Mouse (Mus musculus) kidney, embryonic 16.5 days (tissue): Measurements from ENCODE around the gene Cbr2. TPM values are rescaled to one million over a fixed set of nuclear protein-coding genes. Genes with fewer than 3 reads are reported as not detected.

Experiments used
- ATAC-seq: fragments of 200-750 bp; cut with Nextera tagmentation; 2 replicates; pipeline ENCODE4 v1.8.0; 2017; ENCODE audit warnings: moderate TSS enrichment; ENCODE audit not compliant: low FRiP score, low TSS enrichment
- H3K27ac ChIP-seq: fragments of 300-500 bp; sonication (generic); 2 replicates; pipeline ENCODE4 v1.5.1; 2014; ENCODE audit warnings: low read length
- H3K27me3 ChIP-seq: fragments of 300-500 bp; sonication (generic); 2 replicates; pipeline ENCODE4 v1.6.1; 2014; ENCODE audit warnings: low read length, control low read depth, mixed read lengths; ENCODE audit not compliant: insufficient read depth
- H3K36me3 ChIP-seq: fragments of 300-500 bp; sonication (generic); 2 replicates; pipeline ENCODE4 v1.6.1; 2014; ENCODE audit warnings: low read length, control low read depth, mixed read lengths; ENCODE audit not compliant: insufficient read depth
- H3K4me1 ChIP-seq: fragments of 300-500 bp; sonication (generic); 2 replicates; pipeline ENCODE4 v1.6.1; 2014; ENCODE audit warnings: low read length, control low read depth, mixed read lengths; ENCODE audit not compliant: insufficient read depth
- H3K4me2 ChIP-seq: fragments of 300-500 bp; sonication (generic); replicated peaks from 2 replicates; pipeline ENCODE4 v1.6.1; 2014; ENCODE audit warnings: low read depth, low read length
- H3K4me3 ChIP-seq: fragments of 300-500 bp; sonication (generic); 2 replicates; pipeline ENCODE4 v1.5.1; 2014; ENCODE audit warnings: mild to moderate bottlenecking, low read length
- H3K9ac ChIP-seq: fragments of 300-500 bp; sonication (generic); replicated peaks from 2 replicates; pipeline ENCODE4 v1.6.1; 2014; ENCODE audit warnings: low read length
- H3K9me3 ChIP-seq: fragments of 300-500 bp; sonication (generic); 2 replicates; pipeline ENCODE4 v1.6.1; 2016; ENCODE audit warnings: low read length, control low read depth
- WGBS: fragments of 180-500 bp; shearing (Covaris S2); extraction: QIAGEN DNeasy Blood & Tissue Kit; methylation state at CpG from one replicate; pipeline ENCODE4 v1.1.7; 2014; 5-methylcytosine and 5-hydroxymethylcytosine counted together
- polyA plus RNA-seq: library from polyadenylated mRNA; unstranded; fragments of >200 nt; fragmentation: Nextera tagmentation; extraction: Ambion mirVana; gene quantifications from 2 replicates; pipeline ENCODE4 v1.2.1, GENCODE M21; 2015

Cbr2 gene
- polyA plus RNA-seq, 1 experiment from 2014 or later, result 4.3 TPM

DNA sequence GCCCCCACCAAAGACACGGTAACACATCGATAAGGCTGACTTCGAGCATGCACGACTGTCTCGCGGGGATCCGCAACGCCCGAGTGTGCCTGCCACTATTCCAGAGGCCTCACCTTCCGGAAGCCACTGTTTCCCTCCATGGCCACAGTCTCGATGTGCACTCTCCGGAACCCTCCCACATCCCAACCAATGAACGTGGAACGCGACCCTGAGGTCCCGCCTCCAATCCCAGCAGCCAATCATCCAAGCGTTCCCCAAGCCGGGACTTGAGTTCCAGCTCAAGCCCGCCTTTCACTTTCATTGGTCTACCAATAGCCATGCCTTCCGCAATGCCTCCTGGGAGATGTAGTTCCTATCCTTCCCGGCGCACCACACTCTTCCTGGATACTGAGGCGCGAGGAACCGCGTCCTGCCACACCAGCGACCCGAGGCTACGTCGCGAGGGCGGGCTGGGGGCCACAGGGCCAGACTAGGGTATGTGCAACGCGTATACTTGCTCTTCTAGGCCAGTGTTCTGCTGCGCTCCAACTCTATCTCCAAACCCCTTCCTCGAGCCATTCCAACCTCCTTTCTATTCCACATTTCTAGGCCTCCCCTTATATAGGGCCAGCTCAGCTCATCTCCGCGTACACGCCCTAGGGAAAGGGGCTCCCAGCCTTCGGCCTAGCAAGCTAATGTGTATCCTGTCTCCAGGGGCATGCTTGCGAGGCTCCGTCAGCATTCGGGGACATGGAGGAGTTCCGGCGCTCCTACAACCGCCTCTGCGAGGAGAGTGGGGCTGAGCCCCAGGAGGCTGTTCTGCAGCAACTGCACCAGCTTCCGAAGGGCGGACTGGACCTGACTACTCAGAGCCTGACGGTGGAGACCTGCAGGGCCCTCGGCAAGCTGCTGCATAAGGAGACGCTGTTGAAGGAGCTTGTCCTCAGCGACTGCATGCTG is 18.1 kb downstream of the Cbr2 start, which contains the start of the genes Cenpx and Lrrc45:
Cenpx (minus strand) TSS at position 159 of the 939 bp plus-strand sequence.
Lrrc45 (plus strand) TSS at position 346 of the 939 bp plus-strand sequence.
- Histone ChIP-seq H3K4me1 (peaks cover 27% of the 10 kb centered on the region), H3K36me3 (peaks cover 29% of the 10 kb centered on the region), H3K9ac (peak within 1 kb of the TSS; percentile 82), H3K27ac (peak within 1 kb of the TSS; percentile 90), H3K4me2 (peak within 1 kb of the TSS; percentile 99), H3K27me3 (no peaks in the 10 kb centered on the region), H3K4me3 (peak within 1 kb of the TSS; percentile 70), H3K9me3 (no peaks in the 10 kb centered on the region)
- peak; percentile 96 for ATAC-seq
- WGBS, result under 1% methylated on average over 53 of the region's 53 CpGs

DNA sequence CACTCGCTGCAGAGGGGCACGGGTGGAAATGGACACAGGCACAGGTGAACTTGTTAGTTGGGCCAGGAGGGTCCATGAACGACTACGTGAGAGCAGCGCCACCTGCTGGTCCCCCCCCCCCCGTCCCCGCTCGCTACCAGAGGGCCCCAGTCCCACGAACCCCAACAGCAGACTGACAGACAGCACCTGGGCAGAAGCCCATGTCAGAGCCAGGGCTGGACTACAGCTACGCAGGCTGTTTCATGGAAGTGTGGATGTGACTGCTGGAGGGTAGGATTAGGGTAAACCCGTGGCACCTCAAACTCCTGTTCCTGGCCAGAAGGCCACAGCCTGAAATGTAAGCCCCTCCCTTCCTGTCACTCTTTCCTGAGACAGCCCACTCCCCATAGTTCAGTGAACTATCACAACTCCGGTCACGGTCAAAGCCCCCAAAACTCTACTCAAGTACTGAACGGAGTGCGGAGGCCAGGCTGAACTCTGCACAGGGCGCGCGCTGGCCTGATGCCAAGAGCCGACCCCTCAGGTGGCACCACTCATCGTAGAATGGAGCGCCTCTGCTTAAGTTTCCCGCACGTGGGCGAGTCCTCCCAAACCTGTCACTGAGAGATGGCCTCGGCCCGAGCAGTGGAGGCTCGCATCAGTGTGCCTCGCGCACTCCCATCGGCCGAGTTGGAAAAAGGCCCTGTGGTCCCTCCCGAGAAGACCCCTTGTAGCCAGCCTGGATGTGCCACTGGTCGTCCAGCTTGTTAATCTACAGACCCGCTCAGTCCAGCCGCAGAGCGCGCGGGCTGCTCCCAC is 18.9 kb downstream of the Cbr2 start:
- WGBS, result under 1% methylated on average over 38 of the region's 38 CpGs
- peak overlapping the region; percentile 90 for H3K27ac ChIP-seq
- H3K4me1 ChIP-seq, result peaks cover 33% of the 10 kb centered on the region
- no peaks in the 10 kb centered on the region for H3K27me3 ChIP-seq
- peak overlapping the region; percentile 70 for H3K4me3 ChIP-seq
- H3K36me3 ChIP-seq, result peaks cover 20% of the 10 kb centered on the region
- peak overlapping the region; percentile 99 for H3K4me2 ChIP-seq
- H3K9ac ChIP-seq, result peak overlapping the region; percentile 74
- ATAC-seq, result peak; percentile 55
- no peaks in the 10 kb centered on the region for H3K9me3 ChIP-seq

DNA sequence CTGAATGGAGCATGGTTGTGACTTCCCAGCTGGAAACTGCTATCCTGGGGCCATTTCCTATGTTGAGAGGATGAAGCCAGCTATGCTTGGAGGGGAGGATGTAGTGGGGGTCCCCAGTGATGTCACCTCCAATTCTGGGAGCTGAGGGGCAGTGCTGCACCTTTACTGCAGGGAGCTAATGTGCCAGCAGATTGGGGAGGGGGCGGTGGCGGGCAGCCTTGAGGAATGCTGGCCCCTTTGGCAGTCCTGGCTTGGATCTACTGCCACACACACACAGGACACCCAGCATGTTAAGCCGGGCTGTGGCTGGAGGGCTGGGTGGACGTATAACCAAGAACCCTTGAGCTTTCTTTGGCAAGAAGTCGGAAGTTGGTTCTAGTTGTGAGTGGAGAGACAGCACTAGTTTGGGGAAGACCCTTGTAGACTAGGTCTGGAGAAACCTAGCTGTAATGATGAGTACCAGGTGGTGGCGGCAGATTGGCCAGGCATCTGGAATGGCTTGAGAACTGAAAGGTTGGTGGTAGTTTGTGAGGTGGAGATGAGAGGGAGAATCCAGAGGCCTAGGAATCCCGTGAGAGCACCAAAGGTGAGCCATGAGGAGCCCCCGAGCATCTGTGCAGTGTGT is 19.8 kb downstream of the Cbr2 start:
- no peak overlapping the region; the same call in 1 of the 2 replicates for H3K4me3 ChIP-seq
- H3K9ac ChIP-seq, result peak overlapping the region; percentile 74; the same call in 1 of the 2 replicates
- 52% methylated on average over 8 of the region's 8 CpGs for WGBS

DNA sequence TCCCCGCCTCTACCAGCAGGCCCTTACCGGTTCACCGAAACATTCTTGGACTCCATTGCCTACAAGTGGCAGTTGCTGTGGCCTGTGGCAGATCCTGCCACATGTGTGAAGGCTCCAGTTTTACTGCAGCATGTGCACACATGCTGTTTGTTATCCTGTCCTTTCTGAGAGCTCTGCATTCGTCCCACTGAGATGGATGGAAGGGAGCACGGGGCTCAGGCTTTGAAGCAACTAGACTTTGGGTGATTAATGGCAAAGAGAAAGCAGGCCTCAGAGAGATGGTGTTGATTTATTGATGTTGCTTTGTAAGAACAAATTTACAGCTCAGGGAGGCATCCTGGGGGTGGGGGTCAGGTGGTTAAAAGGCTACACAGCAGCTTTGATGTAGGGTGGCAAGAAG is 21.2 kb downstream of the Cbr2 start:
- 33% methylated on average over 5 of the region's 5 CpGs for WGBS
- no peak overlapping the region for H3K4me2 ChIP-seq
- peaks cover 8% of the 10 kb centered on the region for H3K36me3 ChIP-seq
- peaks cover 53% of the 10 kb centered on the region for H3K4me1 ChIP-seq
- H3K9me3 ChIP-seq, result no peaks in the 10 kb centered on the region
- no peak overlapping the region; the same call in 1 of the 2 replicates for H3K27ac ChIP-seq
- no peak overlapping the region for H3K4me3 ChIP-seq
- no peak for ATAC-seq
- H3K9ac ChIP-seq, result no peak overlapping the region; the same call in 1 of the 2 replicates
- H3K27me3 ChIP-seq, result no peaks in the 10 kb centered on the region

More for the DNA sequence above, 19.8 kb downstream of the Cbr2 start:
- peaks cover 41% of the 10 kb centered on the region for H3K4me1 ChIP-seq
- peaks cover 11% of the 10 kb centered on the region for H3K36me3 ChIP-seq
- ATAC-seq, result no peak
- no peaks in the 10 kb centered on the region for H3K27me3 ChIP-seq
- H3K27ac ChIP-seq, result no peak overlapping the region
- H3K4me2 ChIP-seq, result peak overlapping the region; percentile 99
- H3K9me3 ChIP-seq, result no peaks in the 10 kb centered on the region

DNA sequence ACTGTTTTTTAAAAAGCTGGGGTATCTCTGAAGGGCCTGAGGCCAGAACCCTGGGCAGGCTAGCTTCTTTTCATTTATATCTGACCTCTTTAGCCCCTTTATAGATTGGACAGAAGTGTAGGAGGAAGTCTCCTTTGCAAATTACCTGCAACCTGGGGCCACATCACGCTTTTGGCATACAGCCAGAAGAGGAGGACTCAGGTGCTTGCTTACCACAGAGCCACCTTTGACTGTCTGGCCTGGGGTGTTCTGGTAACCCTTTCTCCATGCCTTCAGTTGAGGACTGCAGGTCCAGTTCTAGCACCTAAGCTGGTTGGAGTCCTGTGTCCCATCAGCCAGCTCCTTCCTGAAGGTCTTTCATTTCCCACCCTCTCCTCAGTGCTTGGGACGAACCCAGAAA is 22.4 kb downstream of the Cbr2 start:
- Histone ChIP-seq H3K4me3 (no peak overlapping the region), H3K9me3 (no peaks in the 10 kb centered on the region), H3K4me2 (no peak overlapping the region), H3K4me1 (peaks cover 57% of the 10 kb centered on the region), H3K9ac (no peak overlapping the region), H3K27ac (no peak overlapping the region), H3K27me3 (no peaks in the 10 kb centered on the region), H3K36me3 (peaks cover 8% of the 10 kb centered on the region)
- ATAC-seq, result no peak
- WGBS, result 83% methylated on average over 2 of the region's 2 CpGs

DNA sequence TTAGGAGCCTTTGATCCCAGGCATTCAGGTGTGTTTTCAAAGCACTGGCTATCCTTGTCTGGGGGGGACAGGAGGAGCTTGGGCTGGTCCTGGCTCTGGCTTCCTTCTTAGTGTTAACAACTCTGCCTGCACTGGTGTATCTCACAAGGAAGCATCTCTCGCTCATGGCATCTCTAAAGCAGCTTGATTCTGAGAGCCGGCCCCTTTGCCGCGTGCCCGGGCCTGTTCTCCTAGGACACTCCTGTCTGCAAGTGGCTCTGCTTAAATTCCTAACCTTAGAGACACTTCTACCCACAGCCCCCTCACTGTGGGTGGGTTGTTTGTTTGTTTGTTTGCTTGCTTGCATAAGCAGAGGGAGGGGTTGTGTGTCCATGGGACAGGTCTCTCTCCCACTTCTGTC is 23.9 kb downstream of the Cbr2 start:
- 22% methylated on average over 5 of the region's 5 CpGs for WGBS
- Histone ChIP-seq H3K27me3 (no peaks in the 10 kb centered on the region), H3K4me3 (no peak overlapping the region), H3K4me1 (peaks cover 62% of the 10 kb centered on the region), H3K27ac (peak overlapping the region; percentile 36; the same call in 1 of the 2 replicates), H3K36me3 (peaks cover 8% of the 10 kb centered on the region), H3K9ac (no peak overlapping the region), H3K4me2 (no peak overlapping the region), H3K9me3 (no peaks in the 10 kb centered on the region)
- ATAC-seq, result no peak

DNA sequence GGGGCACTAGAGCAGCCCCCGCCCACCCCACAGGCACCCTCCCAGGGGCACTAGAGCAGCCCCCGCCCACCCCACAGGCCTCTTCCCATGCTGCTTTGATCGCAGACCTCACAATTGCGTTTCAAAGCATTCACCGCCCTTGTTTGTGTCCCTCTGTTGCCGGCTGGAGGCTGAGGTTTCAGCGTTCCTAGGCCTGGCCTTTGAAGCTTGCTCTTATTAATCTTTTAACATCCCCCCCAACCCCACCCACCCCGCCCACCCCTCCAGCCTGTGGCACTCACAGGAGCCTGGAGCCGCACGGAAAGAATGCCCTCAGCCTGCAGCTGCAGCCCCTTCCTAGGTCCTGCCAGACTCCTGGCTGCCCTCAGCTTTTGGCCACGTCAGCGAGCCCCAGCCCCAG is 24.7 kb downstream of the Cbr2 start:
- Histone ChIP-seq H3K9me3 (no peaks in the 10 kb centered on the region), H3K36me3 (peaks cover 8% of the 10 kb centered on the region), H3K4me2 (no peak overlapping the region), H3K27me3 (no peaks in the 10 kb centered on the region), H3K4me3 (no peak overlapping the region), H3K4me1 (peaks cover 54% of the 10 kb centered on the region), H3K9ac (0 out of 2 replicates have a peak overlapping the region, but pooled peaks have one; percentile 17), H3K27ac (peak overlapping the region; percentile 49)
- 10% methylated on average over 11 of the region's 12 CpGs for WGBS
- ATAC-seq, result no peak

DNA sequence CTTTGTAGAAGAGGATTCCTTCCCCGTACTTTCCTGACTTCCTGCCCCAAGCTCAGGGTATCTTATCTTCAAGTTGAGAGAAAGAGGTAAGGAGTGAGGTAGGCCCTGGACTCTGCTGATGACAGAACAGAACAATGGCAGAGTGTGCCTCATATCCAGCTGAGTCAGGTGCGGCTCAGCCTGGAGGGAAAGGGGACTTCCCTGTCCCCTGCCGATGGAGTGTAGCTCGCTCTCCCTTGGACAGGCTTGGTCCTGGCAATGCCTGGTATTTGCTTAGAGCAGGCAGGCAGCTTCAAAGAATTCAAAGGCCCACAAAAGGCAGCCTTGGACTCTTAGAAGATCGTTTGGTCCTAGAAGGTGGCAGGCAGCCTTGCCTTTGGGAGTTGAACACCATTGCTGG is 25.8 kb downstream of the Cbr2 start:
- H3K9me3 ChIP-seq, result no peaks in the 10 kb centered on the region
- H3K4me2 ChIP-seq, result no peak overlapping the region
- ATAC-seq, result no peak
- H3K27ac ChIP-seq, result no peak overlapping the region
- H3K27me3 ChIP-seq, result no peaks in the 10 kb centered on the region
- WGBS, result 70% methylated on average over 5 of the region's 5 CpGs
- no peak overlapping the region for H3K9ac ChIP-seq
- peaks cover 50% of the 10 kb centered on the region for H3K4me1 ChIP-seq
- peaks cover 16% of the 10 kb centered on the region for H3K36me3 ChIP-seq
- no peak overlapping the region for H3K4me3 ChIP-seq
